Mouse (Mus musculus): ENCODE results near the gene Kif26b. TPM values are rescaled to one million over a fixed set of nuclear protein-coding genes. Genes with fewer than 3 reads are reported as not detected.

Kif26b gene
- polyA plus RNA-seq, 2 experiments from 2014 or later = 0.04 TPM; not detected in 1

DNA sequence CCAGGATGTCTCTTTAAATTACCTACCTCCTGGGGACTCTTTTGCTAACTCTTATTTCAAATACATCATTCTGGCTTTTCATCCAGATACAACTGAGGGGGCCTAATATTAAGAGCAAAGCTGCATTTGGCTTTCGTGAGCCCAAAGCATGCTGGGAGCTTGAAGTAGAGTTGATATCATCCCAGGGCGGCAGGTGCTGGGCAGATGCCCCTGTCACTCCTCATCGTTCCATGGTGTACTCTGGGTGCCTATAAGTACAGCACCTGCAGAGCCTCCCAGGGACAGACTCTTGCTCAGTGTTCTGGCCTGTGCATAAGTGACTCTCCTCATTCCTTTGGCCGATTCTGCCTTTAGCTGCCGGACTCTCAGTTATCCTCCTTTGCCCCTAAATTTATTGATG lies 13.5 kb downstream of the Kif26b start:
- ATAC-seq = no peak

DNA sequence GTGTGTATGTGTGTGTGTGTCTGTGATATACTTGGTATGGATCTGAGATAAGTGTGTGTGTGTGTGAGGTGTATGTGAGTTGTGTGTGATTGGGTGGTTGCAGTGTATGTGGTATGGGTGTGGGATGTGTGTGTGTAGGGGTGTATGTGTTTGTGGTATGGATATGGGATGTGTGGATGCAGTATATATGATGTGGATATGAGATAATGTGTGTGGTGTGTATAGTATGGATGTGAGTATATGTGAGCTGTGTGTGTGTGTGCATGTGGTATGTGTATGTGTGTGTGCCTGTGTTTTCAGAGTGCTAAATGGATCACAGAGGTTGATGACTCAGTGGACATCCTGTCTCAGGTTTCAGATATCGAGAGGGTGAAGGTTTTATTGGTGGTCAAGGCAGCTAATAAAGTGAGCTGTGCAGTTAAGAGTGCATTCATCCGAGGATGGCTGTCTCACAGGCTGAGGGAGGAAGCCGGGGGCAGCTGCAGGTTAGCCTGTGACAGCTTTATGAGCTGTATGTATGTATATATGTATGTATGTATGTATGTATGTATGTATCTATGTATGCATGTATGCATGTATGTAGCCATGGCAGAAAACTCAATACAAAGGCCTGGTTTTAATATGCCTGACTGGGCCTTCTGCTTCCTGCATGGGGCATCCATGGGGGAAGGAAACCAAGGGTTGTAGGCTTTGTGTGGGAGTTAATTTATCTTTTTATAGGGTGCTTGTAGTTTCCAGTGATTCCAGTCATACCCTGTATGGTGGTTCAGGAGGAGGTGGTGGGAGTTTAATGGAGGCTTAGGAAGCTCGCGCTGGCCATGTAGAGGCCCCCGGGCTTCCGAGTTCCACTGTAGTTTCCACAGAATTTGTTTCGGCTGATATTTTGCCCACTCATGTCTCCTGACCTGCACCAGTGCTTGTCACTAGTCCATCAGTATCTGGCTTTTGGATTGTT lies 14.3 kb downstream of the Kif26b start:
- ATAC-seq = no peak

DNA sequence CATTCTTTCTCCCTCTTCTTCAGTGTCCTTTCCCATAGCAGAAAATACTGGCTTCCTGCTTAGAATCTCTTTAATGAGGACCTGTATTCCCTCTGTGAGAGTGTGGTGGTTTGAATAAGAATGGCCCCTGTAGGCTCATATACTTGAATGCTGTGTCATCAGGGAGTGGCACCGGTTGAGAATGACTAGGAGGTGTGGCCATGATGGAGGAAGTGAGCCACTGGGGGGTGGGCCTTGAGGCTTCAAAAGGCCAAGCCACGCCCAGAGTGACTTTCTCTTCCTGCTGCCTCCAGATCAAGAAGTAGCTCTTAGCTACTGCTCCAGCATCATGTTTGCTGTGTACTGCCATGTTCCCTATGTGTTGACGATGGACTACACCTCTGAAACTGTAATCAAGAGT lies 15.7 kb downstream of the Kif26b start:
- no peak for ATAC-seq

DNA sequence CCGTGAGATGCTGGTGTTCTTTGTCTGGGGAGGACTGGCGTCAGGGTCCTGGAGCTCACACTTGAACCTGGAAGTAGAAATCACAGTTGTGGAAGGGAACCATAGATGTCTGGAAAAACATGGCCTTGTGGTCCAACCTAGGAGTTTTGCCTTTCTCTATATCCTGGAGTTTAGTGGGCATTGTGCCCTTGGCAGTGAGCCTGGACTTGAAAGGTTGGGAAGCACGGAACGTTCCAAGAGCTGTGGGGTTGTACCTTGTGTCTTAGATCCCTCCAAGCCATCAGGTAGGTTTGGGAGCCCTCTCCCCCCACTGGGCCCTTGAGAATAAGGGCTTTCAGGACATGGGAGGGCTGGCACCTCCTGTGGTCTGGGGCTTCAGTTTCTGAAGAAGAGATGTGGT lies 20.7 kb downstream of the Kif26b start:
- ATAC-seq = no peak

DNA sequence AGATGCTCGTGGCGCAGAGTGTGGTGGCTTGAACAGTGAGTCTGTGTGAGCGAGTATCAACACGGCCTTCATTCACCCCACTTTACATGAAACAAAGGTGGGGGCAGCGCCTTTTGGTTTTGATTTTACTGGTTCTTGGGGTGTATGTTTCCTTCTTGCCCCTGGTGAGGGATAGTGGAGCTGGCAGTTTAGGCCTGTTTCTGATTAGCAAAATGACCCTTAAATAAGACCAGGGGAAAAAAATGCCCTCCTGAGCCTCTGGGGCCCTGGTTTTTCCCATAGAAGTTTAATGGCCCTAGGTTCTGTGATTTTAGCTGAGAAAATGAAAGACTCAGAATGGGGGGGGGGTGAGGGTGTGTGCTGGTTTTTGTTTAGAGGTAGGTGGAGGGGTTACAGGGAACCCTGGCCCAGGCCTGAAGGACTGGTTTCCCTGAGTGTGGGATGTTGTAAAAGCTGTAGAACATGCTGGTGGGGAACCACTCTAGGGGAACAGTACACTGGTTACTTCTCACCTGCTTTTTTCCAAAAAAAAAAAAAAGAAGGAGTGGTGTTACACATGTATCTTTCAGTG lies 21.6 kb downstream of the Kif26b start:
- ATAC-seq = no peak

DNA sequence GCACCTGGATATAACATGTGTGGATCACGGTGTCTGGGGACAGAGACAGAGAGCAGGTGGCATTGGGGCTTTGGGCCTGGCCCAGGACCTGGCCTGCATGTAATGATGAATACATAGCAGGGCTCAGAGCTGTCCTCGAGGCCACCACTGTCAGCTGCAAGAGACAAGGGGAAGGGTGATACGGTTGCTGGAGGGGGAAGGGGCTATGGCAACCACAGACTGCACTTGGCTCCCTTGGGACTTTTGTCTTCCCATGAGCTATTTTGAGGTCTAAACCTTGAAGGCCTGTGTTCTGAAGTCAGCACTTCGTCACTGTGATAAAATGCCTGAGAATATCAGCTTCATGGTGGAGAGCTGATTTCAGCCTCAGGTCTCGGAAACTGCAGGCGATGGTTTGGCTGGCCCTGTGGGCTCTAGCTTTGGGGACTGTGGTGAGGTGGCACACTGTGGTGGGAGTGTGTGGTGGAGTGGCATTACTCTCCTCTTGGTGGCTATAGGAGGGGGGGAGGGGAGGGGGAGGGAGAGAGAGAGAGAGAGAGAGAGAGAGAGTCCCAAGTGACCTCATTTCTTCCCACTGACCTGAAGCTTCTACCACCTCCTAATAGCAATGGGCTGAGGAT lies 23.5 kb downstream of the Kif26b start:
- ATAC-seq = no peak

DNA sequence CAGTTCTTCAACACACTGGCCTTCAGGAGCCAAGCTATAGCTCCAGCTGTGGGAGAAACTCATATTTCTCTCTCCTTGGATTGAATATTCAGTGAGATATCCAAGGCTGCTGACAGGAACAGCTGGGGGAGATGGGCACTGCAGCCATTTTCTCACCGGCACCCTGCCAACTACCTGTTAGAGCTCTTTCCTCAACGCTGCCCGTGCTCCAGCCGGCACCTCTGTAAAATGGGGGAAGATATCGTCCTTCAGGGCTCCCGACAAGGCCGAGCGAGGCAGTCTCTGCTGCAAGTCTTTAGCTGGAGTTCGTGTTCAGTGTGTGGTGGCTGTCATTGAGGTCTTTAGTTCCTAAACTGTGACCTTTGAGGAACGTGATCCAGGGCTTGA lies 24.0 kb downstream of the Kif26b start:
- ATAC-seq = no peak

DNA sequence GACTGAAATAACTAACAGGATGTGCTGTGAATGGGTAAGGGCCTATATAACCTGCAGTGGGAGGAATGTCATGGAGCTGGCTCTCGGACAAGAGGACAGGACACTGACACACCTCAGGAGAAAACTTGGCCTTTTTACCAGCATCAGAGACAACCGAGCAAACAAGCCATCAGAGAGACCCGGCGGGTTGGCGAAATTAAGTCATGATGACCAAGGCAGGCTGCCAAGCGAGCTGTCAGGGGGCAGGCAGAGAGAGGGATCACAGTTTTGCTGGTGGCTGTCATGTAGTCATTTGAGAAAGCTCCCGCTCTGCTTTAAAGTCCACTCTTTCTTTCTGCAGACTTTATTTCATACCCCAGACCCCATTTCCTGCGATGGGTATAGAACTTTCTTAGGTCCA lies 27.3 kb downstream of the Kif26b start:
- no peak for ATAC-seq

DNA sequence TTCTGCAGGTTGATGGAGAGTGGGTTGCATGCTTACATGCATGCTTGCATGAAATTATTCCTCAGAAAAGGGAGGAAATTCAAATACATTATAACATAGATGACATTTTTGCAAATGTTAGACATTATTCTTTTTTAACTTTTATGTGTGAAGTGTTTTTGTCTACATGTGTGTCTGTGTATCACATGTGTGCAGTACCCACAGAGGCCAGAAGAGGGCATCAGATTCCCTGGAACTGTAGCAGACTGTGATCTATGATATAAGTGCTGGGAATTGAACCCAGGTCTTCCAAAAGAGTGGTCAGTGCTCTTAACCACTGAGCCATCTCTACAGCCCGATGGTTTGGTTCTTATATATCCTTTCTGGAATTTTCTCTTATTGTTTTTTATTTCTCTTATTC lies 31.1 kb downstream of the Kif26b start:
- ATAC-seq = no peak

DNA sequence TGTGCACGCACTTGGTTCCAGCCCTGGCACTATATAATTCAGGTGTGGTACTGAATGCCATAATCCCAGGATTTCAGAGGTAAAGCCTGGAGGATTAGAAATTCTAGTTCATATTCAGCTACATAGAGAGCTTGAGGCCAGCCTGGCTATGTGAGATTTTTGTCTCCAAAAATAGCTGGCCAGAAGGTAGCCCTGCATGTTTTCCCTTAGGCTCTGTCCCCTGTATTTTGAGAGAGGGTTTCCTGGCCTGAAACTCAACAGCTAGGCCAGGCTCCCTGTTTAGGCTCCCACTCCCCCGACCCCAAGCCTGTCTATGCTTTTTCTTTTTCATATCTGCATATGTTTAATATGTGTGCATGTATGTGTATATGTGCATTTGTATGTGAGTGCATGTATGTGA lies 34.9 kb downstream of the Kif26b start:
- ATAC-seq = no peak

DNA sequence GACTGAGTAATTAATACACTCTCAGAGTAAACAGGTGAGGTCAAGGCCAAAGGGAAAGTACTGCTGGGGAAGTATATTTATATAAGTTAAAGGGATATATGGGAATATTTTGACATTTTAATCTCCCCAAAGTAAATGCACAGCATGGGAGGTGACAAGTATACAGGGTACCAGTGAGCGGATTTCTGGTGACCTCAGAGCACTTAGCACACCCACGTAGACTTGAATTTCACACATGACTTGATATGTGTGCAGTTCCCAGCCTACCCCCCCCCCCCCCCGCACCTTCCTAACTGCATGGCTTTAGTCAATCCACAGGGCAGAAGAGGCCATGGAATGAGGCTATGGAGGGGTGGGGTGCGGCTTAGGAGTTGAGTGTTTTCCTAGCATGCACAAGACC lies 35.9 kb downstream of the Kif26b start:
- no peak for ATAC-seq

DNA sequence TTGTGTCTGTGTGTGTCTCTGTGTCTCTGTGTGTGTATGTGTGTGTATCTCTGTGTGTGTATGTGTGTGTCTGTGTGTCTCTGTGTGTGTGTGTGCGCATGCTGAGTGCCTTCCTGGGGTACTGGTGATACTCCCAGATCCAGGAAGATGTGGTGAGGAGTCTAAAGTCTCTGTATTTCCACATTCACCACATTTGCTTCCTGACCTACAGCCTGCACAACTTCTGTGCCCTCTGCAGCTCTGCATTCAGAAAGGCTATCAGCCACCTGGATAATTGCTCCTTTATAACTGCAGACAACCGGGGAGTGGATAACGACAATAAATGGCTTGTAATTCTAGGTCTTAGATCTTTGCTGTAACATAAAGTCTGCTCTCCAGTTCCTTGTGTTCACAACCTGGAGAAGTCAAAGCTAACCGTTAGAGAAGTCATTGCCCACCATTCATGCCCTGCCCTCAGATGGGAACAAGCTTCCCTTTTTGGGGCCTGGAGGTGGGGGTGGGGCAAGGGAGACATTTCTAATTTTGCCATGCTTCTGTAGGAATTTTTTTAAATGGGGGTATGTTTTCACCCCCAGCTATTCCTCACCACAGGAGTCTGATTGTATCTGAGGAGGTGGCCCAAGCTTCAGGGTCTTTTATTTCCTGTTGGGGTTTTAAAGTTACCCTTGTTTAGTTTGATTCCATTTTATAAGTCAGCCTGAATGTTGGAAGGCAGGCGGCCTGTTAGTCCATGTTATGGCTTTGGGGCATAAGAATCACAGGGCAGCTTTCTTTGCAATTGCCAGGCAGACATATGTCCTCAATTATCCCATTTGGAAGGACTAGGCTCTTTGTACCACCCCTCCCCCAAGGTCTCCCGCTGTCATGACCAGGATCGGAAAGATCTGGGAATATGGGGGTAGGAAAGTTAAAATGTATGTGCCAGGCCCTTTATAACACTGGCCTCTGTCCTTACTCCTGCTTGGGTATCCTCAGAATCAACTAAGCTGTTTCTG lies 39.9 kb downstream of the Kif26b start:
- no peak for ATAC-seq

DNA sequence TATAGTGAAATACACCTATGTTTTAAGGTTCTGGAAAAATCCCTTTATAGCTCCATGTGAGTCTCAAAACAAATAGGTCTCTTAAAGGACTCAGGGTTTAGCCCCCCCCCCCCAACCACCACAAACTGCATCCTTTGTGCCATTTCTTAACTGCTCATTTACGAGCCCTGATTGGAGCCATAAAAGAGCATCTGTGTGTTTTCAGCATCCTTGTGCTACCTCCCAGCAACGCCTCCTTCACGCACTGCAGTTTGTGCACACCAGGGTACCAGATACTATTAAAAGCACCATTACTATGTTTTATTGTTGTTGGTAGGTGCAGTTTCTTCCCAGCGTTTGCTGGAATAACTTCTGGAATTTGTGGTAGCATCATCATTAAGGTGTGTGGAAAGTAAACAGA lies 42.1 kb downstream of the Kif26b start:
- no peak for ATAC-seq

DNA sequence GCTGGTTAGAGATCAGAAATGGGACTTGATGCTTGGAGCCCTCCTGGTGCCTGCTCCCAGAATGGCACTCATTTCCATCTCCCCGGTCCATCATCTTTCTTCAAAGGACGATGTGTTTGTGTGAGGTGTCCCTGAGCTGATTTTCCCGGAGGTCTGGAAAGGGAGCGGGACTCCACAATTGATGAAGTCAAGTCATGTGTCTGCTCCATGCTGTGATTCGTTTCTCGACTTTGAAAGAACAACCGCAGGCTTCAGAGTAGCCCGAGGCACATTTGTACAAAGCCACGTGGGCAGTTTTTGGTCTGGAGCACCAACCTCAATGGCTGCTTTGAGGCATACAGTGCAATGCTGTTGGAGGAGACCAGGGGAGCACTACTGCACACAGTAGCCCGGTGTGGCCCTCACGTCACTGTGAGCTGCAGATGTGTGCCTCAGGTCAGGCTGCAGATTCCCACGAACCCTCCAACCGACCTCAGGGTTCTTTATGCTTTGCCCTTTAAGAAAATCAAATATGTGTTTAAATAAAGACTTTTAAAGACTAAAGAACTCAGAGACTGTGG lies 43.0 kb downstream of the Kif26b start:
- ATAC-seq = no peak

DNA sequence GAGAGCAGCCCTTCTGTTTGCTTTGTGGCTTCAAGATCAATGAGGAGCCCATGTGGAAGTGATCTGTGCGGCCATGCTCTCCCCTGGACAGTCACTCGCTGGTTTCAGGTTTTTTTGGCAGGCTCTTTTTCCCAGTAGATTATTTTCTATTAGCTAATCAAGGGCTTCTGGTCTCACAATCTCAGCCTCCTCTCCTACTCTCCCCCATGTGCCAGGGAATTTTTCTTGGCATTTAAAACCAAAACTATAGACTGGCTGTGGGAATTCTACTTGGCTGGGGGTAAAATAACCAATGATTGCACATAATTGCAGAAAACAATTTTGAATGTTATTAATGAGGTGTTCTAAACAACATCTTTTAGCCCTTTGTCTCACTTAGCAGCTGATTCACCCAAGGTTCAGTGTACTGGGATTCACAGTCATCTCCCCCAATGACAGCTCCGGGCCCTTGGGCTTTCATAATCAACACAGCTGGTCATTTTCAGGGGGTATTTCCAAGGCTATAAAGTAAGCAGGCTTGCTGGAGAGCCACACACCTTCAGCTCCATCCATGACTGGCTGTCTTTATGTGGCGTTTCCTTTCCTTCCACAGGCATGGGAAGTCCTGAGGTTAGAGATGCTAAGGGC lies 44.6 kb downstream of the Kif26b start:
- no peak for ATAC-seq

DNA sequence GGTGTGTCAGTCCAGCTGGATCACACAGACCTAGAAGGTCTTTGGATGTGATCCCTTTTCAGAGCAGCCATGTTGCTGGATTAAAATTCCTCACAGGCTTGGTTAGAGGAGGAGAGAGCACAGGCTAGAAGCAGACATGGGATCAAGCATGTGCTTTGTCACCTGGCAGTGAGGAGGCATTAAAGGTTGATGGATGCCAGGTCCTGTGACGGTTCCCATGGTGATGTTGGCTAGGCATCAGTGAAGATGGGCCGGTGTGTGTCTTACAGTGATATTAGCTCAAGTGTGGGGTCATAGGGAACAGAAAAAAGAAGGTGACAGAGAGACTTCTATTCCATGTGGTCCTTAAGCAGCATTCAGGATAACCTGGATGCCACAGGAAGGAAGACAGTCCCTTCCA lies 46.8 kb downstream of the Kif26b start:
- ATAC-seq = no peak

DNA sequence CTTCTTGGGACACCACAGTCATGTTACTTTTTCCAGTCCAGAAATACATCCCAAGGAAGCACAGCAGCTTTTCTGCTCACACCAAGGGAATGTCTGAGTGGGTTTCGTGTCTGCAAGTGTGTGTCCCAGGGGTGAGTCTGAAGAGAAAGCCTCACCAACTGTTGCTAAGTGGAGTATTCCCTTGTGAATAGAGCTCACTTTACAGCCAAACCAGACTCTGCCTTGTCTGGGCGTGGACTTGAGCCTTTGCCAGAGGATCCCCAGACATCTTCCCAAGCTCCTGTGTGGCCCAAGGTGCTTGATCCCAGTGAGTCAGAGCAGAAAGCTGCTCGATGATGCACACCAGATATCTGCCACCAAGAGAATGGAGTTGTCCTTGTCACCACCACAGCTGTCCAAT lies 48.0 kb downstream of the Kif26b start:
- no peak for ATAC-seq

DNA sequence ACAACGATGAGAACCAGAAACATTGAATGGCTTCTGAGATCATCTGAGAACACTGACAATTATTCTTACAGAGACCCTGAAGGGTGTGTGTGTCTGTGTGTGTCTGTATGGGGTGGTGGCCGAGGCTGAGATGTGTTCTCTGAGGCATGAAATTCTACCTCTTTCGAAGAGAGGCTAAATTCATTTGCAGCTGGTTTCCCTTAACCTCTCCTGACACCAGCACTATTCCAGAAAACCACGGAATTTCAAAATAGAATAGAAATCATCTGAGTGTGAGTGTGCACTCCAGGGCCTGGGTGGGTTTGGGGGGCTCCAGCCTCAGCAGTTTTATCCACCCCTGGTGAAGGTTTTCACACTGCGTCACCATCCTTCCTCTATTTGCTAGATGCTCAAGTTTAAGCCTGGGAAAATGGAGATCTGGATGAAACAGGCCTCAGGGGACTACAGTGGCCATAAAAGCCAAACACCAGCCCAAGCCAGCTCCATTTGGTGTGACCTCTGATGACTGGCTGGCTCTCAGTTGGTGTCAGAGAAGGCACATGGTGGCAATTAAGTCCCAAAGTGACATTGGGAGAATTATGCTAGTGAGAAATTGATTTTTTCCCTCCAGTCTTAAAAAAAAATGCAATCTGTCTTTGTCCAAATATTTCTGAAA lies 56.6 kb downstream of the Kif26b start:
- ATAC-seq = no peak

DNA sequence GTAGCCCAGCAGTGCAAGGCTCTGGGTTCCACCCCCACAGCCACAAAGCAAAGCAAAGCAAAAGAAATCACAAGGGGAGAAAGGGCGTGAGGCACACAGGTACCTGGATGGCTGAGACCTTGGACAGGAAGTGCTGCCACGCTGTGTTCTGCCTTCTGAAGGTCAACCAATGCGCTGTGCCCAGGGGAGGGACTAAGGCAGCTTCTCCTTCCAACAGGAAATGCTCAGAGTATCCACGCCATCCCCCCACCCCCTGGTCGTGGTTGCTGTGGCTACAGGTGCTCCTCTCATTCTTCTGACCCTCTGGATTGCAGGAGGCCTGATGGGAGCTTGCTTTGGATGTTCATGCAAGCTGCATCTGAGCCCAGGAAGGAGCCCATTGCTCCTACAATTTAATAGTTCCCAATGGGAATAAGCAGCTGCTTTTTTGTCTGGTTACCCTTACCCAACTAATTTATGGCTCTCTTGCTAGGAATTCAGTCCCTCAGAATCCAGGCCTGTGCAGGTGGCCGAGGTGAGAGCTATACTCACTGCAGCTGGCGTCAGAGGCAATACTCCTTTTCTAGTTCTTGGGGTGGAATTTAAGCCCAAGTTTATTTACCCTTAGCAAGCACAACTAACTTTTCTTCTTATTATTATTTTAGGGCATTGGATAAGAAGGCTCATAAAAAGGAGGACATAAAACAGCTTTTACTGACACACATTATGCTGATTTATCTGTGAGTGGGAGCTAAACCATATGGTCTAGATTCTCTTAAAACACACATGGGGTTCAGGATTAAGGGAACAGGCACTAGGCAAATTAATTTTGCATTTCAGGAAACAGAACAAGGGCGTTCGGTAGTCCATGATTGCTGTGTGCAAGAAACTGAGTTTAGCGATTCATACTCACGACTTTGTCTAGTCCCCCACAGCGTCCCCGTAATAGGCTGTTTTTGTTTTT lies 61.6 kb downstream of the Kif26b start:
- no peak for ATAC-seq

DNA sequence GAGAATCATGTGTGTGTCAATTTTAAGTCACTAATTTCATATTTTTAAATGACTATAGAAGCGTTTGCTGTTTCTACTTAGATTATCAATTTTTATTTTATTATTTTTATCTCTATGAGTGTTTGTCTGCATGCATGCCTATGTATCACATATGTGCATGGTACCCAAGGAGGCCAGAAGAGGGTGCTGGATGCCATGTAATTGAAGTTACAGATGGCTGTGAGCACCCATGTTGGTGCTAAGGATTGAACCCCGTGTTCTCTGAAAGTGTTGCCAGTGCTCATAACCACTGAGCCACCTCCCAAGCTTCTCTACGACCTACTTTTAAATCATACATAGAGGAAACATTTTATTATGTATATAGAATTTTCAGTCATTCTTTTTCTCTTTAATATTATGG lies 68.2 kb downstream of the Kif26b start:
- no peak for ATAC-seq

All from CD4-positive, CD25-positive, alpha-beta regulatory T cell, adult 4 months (primary cell).